Comparison of ENCODE assay signal across 34 mouse cellular contexts in the genomic region with DNA sequence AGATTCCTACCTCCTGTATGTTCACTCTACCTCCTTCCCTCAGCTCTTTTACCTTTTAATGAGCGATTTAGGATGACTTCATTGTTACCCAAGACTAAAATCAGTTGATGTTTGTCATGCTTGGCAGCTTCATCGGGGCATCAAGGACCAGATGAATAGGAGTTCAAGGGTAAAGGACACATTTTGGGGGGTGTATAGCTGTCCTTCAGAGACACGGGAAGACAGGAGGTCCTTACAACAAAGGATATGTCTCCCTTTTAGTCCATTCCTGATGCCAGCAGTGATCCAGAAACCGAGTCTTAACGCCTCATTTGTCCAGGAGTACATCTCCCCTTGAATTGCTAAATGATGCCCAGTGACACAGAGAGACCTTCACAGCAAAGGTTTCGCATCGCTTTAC.
"Had no signal": no experiment of that assay in that cellular context is flagged by ENCODE, and none has a peak within 500 bp of the region (broad histone marks: within the 10 kb centered on the region; RNA-seq: fewer than 3 reads in every experiment).

No protein-coding gene starts in this region.

- H3K9me3 ChIP-seq: heart, embryonic 10.5 days; heart, embryonic 12.5 days; heart, embryonic 13.5 days; heart, embryonic 15.5 days; hindbrain, embryonic 10.5 days; hindbrain, embryonic 12.5 days; hindbrain, embryonic 13.5 days; hindbrain, embryonic 15.5 days; intestine, embryonic 15.5 days had no signal

- H3K27me3 ChIP-seq: heart, embryonic 15.5 days; hindbrain, embryonic 12.5 days; hindbrain, embryonic 13.5 days; hindbrain, embryonic 15.5 days; intestine, embryonic 15.5 days had no signal

- H3K4me1 ChIP-seq: heart, embryonic 10.5 days; heart, embryonic 12.5 days; heart, embryonic 13.5 days; heart, embryonic 15.5 days; intestine, embryonic 15.5 days had no signal

- H3K36me3 ChIP-seq: heart, embryonic 10.5 days; heart, embryonic 12.5 days; heart, embryonic 13.5 days; heart, embryonic 15.5 days; hindbrain, embryonic 10.5 days; hindbrain, embryonic 12.5 days; hindbrain, embryonic 13.5 days; hindbrain, embryonic 15.5 days; intestine, embryonic 15.5 days had no signal

- DNase-seq: heart, adult 2 months; heart, postnatal 10 days; heart, postnatal 14 days; heart, postnatal 36 days; heart, postnatal 4 days; kidney, adult 11 months; kidney, adult 18-20 months; kidney, adult 2 months; kidney, adult 9 months; kidney, postnatal 10 days; kidney, postnatal 14 days; kidney, postnatal 25 days; kidney, postnatal 36 days; kidney, postnatal 4 days; layer of hippocampus, adult 9-11 months; layer of hippocampus, postnatal 36 days had no signal

- ATAC-seq: hindbrain, embryonic 16.5 days; hindbrain, postnatal 0 days; inflammation-experienced regulatory T-cells, adult 6 months; intestine, embryonic 15.5 days; intestine, embryonic 16.5 days; intestine, postnatal 0 days had no signal

- H3K4me3 ChIP-seq: heart, adult 2 months; heart, embryonic 10.5 days; heart, embryonic 12.5 days; heart, embryonic 13.5 days; heart, embryonic 15.5 days; hindbrain, embryonic 10.5 days; hindbrain, embryonic 12.5 days; hindbrain, embryonic 13.5 days; hindbrain, embryonic 15.5 days; intestine, embryonic 15.5 days; layer of hippocampus, adult 2 months; left cerebral cortex, adult 2 months had no signal

- H3K4me2 ChIP-seq: heart, embryonic 11.5 days; heart, embryonic 12.5 days; heart, embryonic 13.5 days; heart, embryonic 15.5 days; hindbrain, embryonic 12.5 days; hindbrain, embryonic 13.5 days; hindbrain, embryonic 14.5 days; hindbrain, embryonic 15.5 days; intestine, embryonic 15.5 days had no signal

- H3K27ac ChIP-seq: heart, adult 2 months; heart, embryonic 10.5 days; heart, embryonic 13.5 days; heart, embryonic 15.5 days; hindbrain, embryonic 10.5 days; hindbrain, embryonic 12.5 days; hindbrain, embryonic 13.5 days; hindbrain, embryonic 14.5 days; hindbrain, embryonic 15.5 days; hindbrain, postnatal 0 days; intestine, embryonic 15.5 days; layer of hippocampus, adult 2 months; left cerebral cortex, adult 2 months had no signal

- H3K9ac ChIP-seq: heart, embryonic 12.5 days; heart, embryonic 13.5 days; heart, embryonic 15.5 days; hindbrain, embryonic 12.5 days; hindbrain, embryonic 13.5 days; hindbrain, embryonic 14.5 days; hindbrain, embryonic 15.5 days; intestine, embryonic 15.5 days had no signal
